Mouse (Mus musculus) right cerebral cortex, postnatal 36 days (tissue): Measurements from ENCODE around the gene Pgpep1l.

ENCODE experiments used
- DNase-seq, 2 experiments: peaks; one replicate each; pipeline ENCODE4 v3.0.0; 2022; ENCODE audit warnings: low spot score in 2 of 2, mixed read lengths in 1 of 2

Pgpep1l gene

DNA sequence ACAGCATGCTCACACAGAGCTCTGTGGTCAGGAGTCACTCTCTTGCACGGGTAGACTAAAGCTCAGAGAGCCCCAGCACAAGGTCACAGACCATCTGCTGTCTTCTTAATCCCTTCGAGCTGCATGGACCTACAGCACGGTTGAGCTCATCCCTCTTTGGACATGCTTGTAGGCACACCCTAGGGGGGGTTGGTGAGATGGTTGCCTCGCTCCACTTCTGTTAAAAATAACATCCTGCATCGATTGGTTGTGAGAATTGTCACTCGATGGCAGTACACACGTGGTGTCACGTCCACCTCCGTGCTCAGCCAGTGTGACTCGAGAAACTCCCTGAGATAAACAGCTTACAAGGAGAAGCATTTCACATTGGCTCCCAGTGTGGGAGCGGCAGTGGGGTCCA is 45.2 kb downstream of the Pgpep1l start:
- no peak for DNase-seq

DNA sequence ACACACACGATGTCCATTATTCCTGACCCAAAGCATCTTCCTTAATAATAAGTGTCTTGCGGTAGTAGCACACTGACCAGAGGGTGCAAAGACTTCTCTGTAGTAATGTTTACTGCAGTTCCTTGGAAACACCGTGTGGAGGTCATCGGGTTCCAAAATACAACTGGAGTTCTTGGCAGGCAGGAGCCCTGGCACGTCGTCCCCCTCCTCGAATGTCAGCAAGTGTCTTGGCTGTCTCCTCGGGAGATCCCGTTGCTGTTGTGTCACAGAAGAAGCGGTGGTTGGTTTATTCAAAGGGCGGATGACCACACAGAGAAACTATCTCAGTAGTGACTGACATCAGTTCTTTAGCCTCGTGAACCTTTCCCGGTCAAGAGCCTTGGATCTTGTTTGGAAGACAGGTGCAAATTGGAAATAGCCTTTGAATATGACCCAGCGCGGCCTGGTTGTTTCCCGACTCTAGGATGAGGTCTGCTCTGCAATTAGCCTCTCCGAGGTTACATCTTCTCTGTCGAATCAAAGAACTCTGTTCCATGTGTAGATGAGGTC is 48.4 kb downstream of the Pgpep1l start:
- DNase-seq = no peak

DNA sequence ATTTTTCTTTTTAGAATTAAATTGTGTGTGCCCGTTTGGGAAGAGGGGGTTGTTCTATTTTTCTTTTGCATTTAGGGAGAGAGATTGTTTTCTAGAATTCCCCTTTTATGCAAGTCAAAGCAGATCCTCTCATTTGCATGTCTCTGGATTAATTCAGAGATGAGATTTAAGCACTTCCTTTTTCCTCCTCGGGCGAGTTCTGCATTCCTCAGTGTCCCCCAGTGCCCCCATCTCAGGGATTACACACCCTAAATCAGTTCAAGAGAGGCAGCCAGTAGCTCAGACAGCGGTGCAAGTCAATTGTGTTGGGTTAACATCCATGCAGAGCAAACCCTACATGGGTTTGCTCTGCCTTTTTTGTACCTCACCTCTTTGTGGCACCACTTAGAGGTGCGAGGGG is 50.2 kb downstream of the Pgpep1l start:
- DNase-seq = no peak

DNA sequence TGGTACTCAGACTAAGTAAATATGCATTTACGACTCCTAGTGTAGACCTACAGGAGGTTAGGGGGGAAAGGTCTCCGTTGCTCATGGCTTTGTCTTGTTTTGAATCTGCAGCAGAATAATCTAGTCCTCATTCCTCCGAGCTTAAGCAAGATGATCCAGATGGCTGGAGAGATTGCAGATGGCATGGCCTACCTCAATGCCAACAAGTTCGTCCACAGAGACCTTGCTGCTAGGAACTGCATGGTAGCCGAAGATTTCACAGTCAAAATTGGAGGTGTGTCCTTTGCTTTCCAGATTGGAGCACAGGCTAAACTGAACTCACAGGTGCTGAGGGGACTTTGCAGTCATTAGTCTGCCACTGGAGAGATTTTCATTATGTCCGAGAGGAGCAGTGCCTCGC is 52.1 kb downstream of the Pgpep1l start:
- DNase-seq = no peak

DNA sequence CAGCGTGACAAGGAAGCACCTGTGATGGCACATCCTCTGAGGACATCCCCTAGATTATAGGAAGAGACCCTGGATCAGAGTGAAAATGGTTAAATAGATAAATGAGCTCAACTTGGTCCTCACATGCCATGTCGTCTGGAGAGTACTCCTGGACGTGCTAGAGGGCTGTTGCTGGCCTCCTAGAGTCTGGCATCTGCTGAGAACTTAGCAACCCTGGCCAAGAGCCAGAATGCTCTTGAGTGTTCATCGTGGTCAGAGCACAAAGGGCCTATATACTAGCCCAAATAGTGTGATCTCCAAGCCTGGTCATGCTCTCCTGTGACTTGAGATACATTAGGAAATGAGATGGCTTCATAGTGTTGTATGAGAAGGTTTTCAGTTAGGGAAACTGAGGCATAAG is 53.6 kb downstream of the Pgpep1l start:
- DNase-seq = no peak

DNA sequence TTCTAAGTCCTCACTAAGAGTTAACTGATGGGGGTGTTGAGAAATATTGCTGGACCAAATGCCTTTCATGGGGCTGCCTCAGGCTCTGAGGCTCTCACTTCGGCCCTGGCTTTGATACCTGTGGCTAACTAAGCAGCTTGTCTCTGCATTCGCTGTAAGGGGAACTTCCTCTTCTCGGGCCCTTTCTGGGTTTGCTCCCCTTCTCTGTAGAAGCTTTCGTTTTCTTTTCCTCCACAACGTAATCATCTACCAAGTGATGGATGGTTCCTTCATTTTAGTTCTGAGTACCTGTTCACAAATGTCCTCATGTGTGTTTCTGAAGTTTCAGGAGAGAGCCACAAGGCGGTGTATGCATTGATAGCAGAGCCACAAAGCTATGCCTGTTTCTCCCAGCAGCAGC is 55.0 kb downstream of the Pgpep1l start:
- DNase-seq = no peak

DNA sequence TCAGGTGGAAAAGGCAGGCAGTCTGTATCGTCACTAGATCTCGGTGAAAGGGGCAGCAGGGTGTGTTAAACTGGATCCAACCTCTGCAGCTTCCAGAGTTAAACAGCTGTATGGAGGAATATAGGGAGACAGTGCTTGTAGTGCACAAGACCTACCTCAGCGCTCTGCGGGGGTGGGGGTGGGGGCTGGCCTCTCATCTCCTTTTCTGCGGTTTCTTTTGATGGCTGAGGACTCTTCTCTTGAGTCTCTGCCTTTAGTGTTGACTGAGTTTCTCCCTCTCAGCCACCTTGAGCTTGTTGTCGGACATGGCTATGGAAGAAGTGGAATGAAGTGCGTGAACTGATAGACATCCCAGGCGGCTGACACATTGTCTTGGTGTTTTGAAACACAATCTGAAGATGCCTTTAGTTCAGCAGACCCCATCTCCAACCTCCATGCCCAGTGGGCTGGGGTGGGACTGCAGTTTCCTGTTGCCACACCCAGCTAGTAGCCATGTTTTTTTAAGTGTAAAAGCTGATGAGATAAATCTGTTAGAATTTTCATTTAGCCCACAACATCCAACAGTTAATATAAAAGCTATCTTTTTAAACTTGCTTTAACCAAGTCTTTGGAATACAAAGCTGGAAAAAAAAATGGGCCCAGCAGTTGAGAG is 58.1 kb downstream of the Pgpep1l start:
- DNase-seq = no peak

DNA sequence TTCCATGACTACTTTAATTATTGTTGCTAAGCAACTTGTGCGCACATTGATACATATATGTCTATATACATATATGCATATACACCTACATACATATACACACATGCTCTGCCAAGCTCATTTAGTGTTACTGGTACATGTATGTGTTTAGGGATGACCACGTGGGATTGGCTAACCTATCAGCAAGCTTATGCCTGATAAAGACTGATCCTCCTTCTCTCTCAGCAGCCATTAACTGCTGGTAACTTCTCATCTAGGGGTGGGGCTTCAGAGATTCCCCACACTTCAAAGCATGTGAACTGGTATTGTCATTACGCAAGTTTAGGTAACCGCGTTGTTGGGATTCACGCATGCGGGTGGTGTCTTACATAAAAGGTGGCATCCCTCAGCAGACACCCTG is 64.4 kb downstream of the Pgpep1l start:
- DNase-seq = no peak

- no peak for DNase-seq
Measured at GRCm38 (mm10) chr7:68193958-68194695, 69.9 kb downstream of the Pgpep1l start.

DNA sequence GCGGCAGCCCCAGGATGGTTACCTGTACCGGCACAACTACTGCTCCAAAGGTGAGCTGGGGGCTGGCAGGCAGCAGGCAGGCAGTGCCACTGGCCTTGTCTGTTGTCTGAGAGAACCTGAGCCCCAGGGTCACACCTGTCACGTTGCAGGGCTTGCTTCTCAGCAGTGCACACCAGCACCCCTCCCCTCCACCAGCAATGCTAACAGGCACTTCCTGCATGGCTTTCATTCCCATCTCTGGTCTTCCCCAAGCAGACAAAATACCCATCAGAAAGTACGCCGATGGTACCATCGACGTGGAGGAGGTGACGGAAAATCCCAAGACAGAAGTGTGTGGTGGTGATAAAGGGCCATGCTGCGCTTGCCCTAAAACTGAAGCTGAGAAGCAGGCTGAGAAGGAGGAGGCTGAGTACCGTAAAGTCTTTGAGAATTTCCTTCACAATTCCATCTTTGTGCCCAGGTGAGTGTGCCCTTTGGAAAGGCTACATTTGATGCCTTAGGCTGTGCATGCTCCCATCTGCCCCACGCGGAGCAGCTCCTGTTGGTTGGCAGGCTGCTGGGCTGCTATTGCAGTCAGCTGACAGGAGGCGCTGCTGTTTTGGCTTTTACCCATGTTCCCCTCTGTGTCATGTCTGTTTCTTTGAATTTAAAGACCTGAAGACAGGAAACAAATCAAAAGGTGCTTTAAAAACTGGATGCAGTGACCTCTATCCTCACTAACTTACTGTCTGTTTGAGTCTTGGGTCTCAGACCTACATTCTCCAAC is 74.2 kb downstream of the Pgpep1l start:
- no peak for DNase-seq

- DNase-seq = no peak
Measured at GRCm38 (mm10) chr7:68189211-68189610, 74.8 kb downstream of the Pgpep1l start.
